Mouse (Mus musculus): ENCODE results near the gene Gm49380.

GRCm38 (mm10) chr9:44108269-44109055, 4.8 kb downstream of the Gm49380 start:
- TF ChIP-seq POLR2A (IDR thresholded peaks at IDR 0.05; ENCODE audit: insufficient read depth, low read depth, low read length) (no peak), CTCF (IDR thresholded peaks at IDR 0.05) (no peak), EP300 (IDR thresholded peaks at IDR 0.05; ENCODE audit: insufficient read depth, low read depth, low read length) (no peak)
